8 mouse cellular contexts compared by ENCODE assay signal in the genomic region with DNA sequence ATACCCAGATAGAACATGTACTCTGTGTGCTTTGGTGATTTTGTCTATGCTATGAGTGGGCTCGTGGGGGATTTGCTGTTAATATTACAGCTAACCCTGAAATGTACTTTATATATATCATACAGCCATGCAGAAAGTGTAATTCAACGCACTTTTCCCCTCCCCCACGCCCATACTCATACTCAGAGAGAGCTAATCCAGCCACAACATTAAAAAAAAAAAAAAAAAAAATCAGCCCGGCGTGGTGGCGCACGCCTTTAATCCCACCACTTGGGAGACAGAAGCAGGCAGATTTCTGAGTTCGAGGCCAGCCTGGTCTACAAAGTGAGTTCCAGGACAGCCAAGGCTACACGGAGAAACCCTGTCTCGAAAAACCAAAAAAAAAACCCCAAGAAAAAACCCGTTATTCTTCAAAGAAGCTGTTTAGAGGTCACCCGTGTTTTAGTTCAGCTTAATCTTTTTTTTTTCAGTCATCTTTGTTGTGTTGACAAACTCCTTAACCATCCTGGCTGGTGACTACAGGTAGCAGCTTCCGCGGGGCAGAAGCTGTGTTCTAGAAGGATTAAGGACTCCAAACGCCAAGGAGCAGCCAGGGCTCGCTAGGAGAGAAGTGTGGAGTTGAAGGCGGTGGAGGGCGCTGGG. TPM values are rescaled to one million over a fixed set of nuclear protein-coding genes. Genes with fewer than 3 reads are reported as not detected.
DNase-seq lines count a peak whose midpoint lies in the region; ATAC-seq and TF ChIP-seq lines count a peak whose summit lies in the region.

No protein-coding gene starts in this region.

- no peak for TF ChIP-seq CTCF in lung, adult 2 months (IDR thresholded peaks at IDR 0.05; ENCODE audit: insufficient read depth, low read length)

- H3K4me3 ChIP-seq in lung, adult 2 months (replicated peaks; ENCODE audit: extremely low read depth, low read depth, low read length): peak overlapping the region; percentile 71
- H3K4me3 ChIP-seq in embryonic facial prominence, embryonic 14.5 days (ENCODE audit: low read depth, low read length): peak overlapping the region; percentile 65
- H3K4me3 ChIP-seq in intestine, embryonic 15.5 days (replicated peaks): peak overlapping the region; percentile 65
- H3K4me3 ChIP-seq in neural tube, embryonic 12.5 days: peak overlapping the region; percentile 57

- no peaks in the 10 kb centered on the region for H3K36me3 ChIP-seq in embryonic facial prominence, embryonic 14.5 days (ENCODE audit: control insufficient read depth, insufficient read depth, low read length)
- H3K36me3 ChIP-seq in intestine, embryonic 15.5 days: no peaks in the 10 kb centered on the region
- no peaks in the 10 kb centered on the region for H3K36me3 ChIP-seq in neural tube, embryonic 12.5 days

- peaks cover 3% of the 10 kb centered on the region; the same call in 1 of the 2 replicates for H3K4me1 ChIP-seq in lung, adult 2 months (ENCODE audit: control insufficient read depth, insufficient read depth, low read length)
- peaks cover 17% of the 10 kb centered on the region for H3K4me1 ChIP-seq in embryonic facial prominence, embryonic 14.5 days (ENCODE audit: control insufficient read depth, insufficient read depth, low read length)
- H3K4me1 ChIP-seq in intestine, embryonic 15.5 days (replicated peaks): peaks cover 20% of the 10 kb centered on the region
- H3K4me1 ChIP-seq in neural tube, embryonic 12.5 days: peaks cover 15% of the 10 kb centered on the region

- H3K27ac ChIP-seq in embryonic facial prominence, embryonic 14.5 days (replicated peaks; ENCODE audit: low read depth, low read length): 0 out of 2 replicates have a peak overlapping the region, but pooled peaks have one; percentile 28
- H3K27ac ChIP-seq in intestine, embryonic 15.5 days: 0 out of 2 replicates have a peak overlapping the region, but pooled peaks have one; percentile 22
- H3K27ac ChIP-seq in neural tube, embryonic 12.5 days: no peak overlapping the region

- H3K4me2 ChIP-seq in embryonic facial prominence, embryonic 14.5 days (ENCODE audit: low read depth, low read length): peak overlapping the region; percentile 98
- peak overlapping the region; percentile 100 for H3K4me2 ChIP-seq in intestine, embryonic 15.5 days (replicated peaks)
- H3K4me2 ChIP-seq in neural tube, embryonic 12.5 days (replicated peaks): peak overlapping the region; percentile 99

- 30% methylated on average over 18 of the region's 18 CpGs for WGBS in lung, adult 2 months
- 36% methylated on average over 18 of the region's 18 CpGs for WGBS in embryonic facial prominence, embryonic 14.5 days
- WGBS in intestine, embryonic 15.5 days: 35% methylated on average over 18 of the region's 18 CpGs
- WGBS in neural tube, embryonic 12.5 days: 42% methylated on average over 18 of the region's 18 CpGs

- no peak for ATAC-seq in embryonic facial prominence, embryonic 14.5 days (ENCODE audit: low read depth)
- no peak for ATAC-seq in intestine, embryonic 15.5 days
- no peak for ATAC-seq in neural tube, embryonic 12.5 days (ENCODE audit: low FRiP score, low read depth)
- ATAC-seq in monocyte, adult 5-6 weeks (replicated peaks; ENCODE audit: insufficient number of reproducible peaks, low FRiP score, low TSS enrichment, poor library complexity, severe bottlenecking): no peak

- H3K9me3 ChIP-seq in embryonic facial prominence, embryonic 14.5 days (ENCODE audit: control insufficient read depth, low read length): no peaks in the 10 kb centered on the region
- H3K9me3 ChIP-seq in intestine, embryonic 15.5 days: no peaks in the 10 kb centered on the region
- H3K9me3 ChIP-seq in neural tube, embryonic 12.5 days: no peaks in the 10 kb centered on the region

- no peak for TF ChIP-seq POLR2A in lung, adult 2 months (IDR thresholded peaks at IDR 0.05; ENCODE audit: borderline replicate concordance, extremely low read depth, low read depth, low read length)

- H3K27me3 ChIP-seq in embryonic facial prominence, embryonic 14.5 days (replicated peaks; ENCODE audit: control insufficient read depth, insufficient read depth, low read length): no peaks in the 10 kb centered on the region
- H3K27me3 ChIP-seq in intestine, embryonic 15.5 days (replicated peaks): peaks cover 7% of the 10 kb centered on the region; the same call in 1 of the 2 replicates
- H3K27me3 ChIP-seq in neural tube, embryonic 12.5 days (replicated peaks): peaks cover 25% of the 10 kb centered on the region

- DNase-seq in lung, adult 2 months: no peak
- DNase-seq in lung, postnatal 10 days: no peak
- no peak for DNase-seq in embryonic facial prominence, embryonic 14.5 days (ENCODE audit: low spot score)
- DNase-seq in T-cell, adult 2 months (ENCODE audit: low spot score): no peak
- DNase-seq in layer of hippocampus, adult 8-10 months (ENCODE audit: low spot score in 2 of 2): no peak

- H3K9ac ChIP-seq in embryonic facial prominence, embryonic 14.5 days (ENCODE audit: low read depth, low read length): peak overlapping the region; percentile 68
- peak overlapping the region; percentile 64 for H3K9ac ChIP-seq in intestine, embryonic 15.5 days
- H3K9ac ChIP-seq in neural tube, embryonic 12.5 days: peak overlapping the region; percentile 47

RNA-seq across cellular contexts. Expression of a gene that starts 0.9 kb away (rescaled TPM):
- 17.3 and 24.6 TPM in 2 replicates for polyA plus RNA-seq in lung, adult 2 months (2012; rRNA removed)
- polyA plus RNA-seq in embryonic facial prominence, embryonic 14.5 days (2014; fragmentation: Nextera tagmentation; extraction: Ambion mirVana): 12.0 and 13.8 TPM in 2 replicates
- 6.9 and 7.0 TPM in 2 replicates for polyA plus RNA-seq in intestine, embryonic 15.5 days (2015; fragmentation: Nextera tagmentation; extraction: Ambion mirVana)
- polyA plus RNA-seq in neural tube, embryonic 12.5 days (2016; fragmentation: Nextera tagmentation; extraction: Ambion mirVana): 5.0 and 5.8 TPM in 2 replicates
- 1 to 10 TPM; 6.2 to 9.5 (median 8.5) TPM for total RNA-seq in layer of hippocampus, adult 8-10 months (2022)
- 3.2 to 12.4 TPM (median 7.9 TPM) in 3 replicates for total RNA-seq in monocyte, adult 5-6 weeks (2017)

RNA-seq across cellular contexts. Expression of a gene that starts 33.3 kb away (rescaled TPM):
- 3.3 and 6.9 TPM in 2 replicates for polyA plus RNA-seq in lung, adult 2 months (2012; rRNA removed)
- polyA plus RNA-seq in embryonic facial prominence, embryonic 14.5 days (2014; fragmentation: Nextera tagmentation; extraction: Ambion mirVana): 25.2 and 27.0 TPM in 2 replicates
- polyA plus RNA-seq in intestine, embryonic 15.5 days (2015; fragmentation: Nextera tagmentation; extraction: Ambion mirVana): 24.4 and 24.5 TPM in 2 replicates
- 17.3 and 17.9 TPM in 2 replicates for polyA plus RNA-seq in neural tube, embryonic 12.5 days (2016; fragmentation: Nextera tagmentation; extraction: Ambion mirVana)
- 10 to 100 TPM; 12.3 to 16.6 (median 14.7) TPM for total RNA-seq in layer of hippocampus, adult 8-10 months (2022)
- 4.8 to 6.3 TPM (median 5.8 TPM) in 3 replicates for total RNA-seq in monocyte, adult 5-6 weeks (2017)

RNA-seq across cellular contexts. Expression of a gene that starts 33.4 kb away (rescaled TPM):
- 3.7 and 6.2 TPM in 2 replicates for polyA plus RNA-seq in lung, adult 2 months (2012; rRNA removed)
- polyA plus RNA-seq in embryonic facial prominence, embryonic 14.5 days (2014; fragmentation: Nextera tagmentation; extraction: Ambion mirVana): 16.7 and 17.5 TPM in 2 replicates
- 17.8 and 19.2 TPM in 2 replicates for polyA plus RNA-seq in intestine, embryonic 15.5 days (2015; fragmentation: Nextera tagmentation; extraction: Ambion mirVana)
- polyA plus RNA-seq in neural tube, embryonic 12.5 days (2016; fragmentation: Nextera tagmentation; extraction: Ambion mirVana): 36.4 and 37.0 TPM in 2 replicates
- 10 to 100 TPM; 82.1 to 95.0 (median 89.8) TPM for total RNA-seq in layer of hippocampus, adult 8-10 months (2022)
- 19.5 to 26.1 TPM (median 24.7 TPM) in 3 replicates for total RNA-seq in monocyte, adult 5-6 weeks (2017)
